Mouse (Mus musculus) testis, postnatal 14 days (tissue): ENCODE data around the gene Tmem69.
A peak's percentile ranks its signal among the peaks of the same experiment; 100 is the strongest.

Source experiments
- DNase-seq: peaks from one replicate; pipeline ENCODE4 v3.0.0; 2021; ENCODE audit warnings: low spot score

The Tmem69 gene

DNA sequence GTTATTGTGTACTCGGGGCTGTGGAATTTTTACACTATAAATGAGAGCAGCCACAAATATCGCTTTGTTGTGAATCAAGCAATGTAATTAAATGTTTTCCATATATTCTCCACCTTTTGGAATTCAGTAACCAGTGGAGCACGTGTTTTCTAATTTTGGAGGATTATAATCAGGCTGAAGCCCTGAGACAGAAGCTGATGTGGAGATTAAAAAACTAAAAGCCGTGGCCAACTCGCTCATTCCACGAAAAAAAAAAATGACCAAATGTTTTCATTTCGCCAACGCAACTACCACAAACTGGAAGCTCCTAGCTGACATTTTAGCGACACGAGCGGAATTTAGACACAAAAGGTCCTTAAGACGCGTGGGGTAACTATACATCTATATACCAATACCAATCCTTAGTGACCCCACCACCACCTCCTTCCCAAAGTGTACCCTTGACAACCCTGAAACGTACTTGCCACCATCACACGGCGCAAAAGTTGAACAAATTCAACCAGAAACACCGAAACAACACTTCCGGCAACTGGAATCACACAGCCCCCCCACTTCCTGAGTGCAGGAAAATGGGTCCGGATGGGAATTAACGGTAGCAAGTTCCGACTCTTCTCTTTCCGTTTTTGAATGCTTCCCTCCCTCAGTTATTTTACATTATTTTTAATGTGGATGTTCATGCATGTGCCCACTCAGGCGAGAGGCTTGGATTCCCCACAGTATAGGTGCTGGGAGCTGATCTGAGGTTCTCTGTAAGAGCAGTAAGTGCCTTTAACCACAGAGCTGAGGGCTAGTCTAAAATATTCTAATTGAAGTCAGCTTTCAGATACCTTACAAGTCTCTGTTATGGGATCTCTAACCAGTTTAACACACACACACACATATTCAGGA lies at the start of gene Tmem69:
Tmem69 (minus strand) TSS at position 524 of the 888 bp plus-strand sequence.
- DNase-seq, result peak; percentile 76

DNA sequence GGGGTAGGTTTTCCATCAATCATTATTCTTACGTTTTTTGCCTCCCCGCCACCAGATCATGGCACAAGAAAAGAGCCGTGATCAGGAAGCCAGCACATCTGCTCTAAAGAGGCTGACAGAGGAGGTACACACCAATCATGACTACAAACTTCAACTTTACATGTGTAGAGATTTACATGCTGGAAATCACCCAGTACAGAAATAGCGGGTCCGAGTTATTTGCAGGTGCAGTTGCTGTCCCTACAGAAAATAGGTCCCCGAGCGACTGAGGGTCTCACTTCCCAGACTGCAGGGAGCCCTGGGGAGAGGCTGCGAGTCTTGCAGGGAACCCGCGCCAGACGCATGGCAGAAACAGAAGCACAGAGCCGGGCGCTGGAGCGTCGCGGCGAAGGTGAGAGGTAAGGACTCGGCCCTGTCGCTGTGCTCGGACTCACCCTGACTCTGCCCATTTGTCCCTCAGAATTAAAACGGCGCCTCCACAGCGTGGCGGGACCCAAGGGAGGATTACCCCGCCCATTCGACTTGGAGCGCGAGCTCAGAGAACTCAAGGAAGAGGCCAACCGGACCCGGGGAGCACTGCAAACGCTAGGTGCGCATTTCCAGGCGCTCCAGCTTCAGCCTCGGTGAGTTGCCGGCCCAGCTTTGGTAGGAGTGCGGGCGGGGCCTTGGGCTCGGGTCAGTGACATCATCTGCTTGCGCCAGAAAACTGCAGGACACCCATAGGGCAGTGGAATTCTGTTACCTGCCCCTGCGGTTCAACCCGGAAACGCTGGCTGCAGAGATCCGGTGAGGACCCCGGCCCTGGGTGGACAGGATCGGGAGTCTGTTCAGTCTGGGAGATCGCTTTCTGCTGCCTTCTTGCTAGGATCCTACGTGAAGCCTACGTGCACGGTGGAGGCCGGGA lies 41.5 kb upstream of the Tmem69 start:
- DNase-seq, result peak; percentile 89

DNA sequence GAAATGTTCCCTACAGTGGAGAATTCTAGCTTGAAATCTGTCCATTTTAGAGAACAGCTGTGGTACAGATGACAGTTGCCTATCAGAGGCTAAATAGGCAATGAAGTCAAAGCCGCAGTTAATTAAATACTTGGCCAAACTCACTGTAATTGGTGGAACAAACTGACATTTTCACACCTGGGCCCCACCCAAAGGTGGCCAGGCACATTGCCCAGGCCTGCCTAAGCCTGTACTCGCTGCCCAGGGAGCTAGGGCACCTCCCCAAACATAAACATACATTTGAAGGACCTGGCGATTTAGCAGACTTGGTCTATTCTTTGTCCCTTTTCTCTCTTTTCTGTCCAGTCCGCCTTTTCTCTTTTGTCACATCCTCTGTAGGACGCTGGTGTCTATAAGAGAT lies 40.6 kb upstream of the Tmem69 start, which contains the start of gene Ccdc17:
Ccdc17 (plus strand) TSS at position 276 of the 400 bp plus-strand sequence.
- no peak for DNase-seq

DNA sequence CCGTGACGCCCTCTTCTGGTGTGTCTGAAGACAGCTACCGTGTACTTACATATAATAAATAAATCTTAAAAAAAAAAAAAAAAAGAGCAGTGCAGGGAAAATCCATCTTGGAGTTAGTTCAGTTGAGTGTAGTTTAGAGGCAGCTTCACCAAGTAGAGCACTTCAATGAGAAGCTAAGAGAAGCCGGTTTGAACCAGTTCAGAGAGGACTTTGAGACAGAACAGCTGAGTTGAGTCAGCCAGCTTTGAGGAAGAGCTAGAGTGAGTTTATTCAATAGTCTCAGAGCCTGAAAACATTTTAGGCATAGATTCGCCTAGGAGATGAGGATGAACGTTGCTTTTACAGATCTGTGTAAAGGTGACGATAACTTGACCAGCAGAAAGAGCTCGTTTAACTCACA lies 40.1 kb upstream of the Tmem69 start:
- DNase-seq, result no peak

DNA sequence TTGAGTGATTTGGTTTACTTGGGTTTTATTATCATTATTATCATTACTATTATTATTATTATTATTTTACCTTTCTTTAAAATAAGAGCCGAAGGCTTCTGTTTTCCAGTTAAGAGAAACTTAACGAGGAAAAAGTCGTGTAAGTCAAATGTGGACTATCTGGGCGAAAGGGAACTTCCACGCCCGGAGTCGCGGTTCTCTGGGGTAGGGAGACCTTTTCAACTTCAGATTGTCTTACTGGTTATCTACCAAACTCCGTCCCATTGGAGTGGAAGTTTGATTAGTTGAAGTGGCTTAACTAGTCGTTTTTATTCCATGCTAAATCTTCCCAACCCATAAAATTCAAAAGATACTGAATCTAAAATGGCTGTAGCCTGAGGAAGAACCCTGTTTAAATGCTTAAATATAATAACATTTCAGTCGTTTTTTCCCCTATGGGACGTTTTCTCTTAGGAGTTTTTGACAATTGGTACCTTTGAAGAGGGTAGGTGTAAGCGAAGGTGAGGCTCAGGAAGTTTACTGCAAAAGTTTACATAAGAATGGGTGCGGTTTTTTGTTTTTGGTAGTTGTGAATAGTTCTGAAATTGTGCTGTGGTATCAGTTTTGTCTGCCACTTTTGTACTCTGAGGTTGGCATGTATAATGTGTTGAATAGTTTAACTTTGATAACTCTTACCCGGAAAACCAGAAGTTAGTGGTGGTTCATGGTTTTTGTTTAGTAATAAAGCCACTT lies 2.6 kb upstream of the Tmem69 start:
- DNase-seq, result peak; percentile 19

DNA sequence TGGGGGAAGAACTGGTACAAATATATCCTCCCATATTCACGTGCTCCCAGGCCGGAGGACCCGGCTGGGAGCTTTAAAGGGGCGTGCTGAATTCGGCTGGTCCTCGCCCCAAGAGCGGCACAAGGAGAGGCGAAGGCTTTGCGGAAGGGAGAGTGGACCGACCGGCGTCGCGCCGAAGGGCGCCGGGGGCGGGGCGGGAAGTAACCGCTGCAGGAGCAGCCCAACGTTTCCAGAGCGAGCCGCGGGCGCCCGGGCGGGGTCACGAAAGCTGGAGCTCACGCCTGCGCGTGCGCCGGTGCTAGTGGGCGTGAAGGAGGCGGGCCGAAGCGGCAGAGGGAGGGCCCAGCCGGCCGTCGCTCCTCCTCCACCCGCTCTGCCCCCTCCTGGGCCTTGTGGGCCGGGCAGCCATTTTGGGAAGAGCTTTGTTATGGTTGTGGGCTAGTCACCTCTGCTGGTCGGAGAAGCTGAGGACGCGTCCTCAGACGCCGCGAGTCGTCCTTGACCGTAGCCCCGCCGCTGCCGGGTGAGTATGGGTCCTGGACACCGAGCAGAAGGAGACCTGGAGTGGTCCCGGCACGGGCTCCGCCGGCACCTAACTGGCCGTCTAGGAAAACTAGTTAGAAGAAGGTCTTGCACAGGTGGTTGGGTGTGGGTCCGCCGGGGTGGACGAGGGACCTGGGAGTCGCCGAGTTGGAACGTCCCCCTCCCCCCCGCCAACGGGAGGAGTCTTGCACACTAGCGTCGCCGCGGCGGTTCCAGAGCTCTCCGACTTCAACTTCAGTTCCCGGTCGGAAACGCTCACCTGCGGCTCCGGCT lies 1.8 kb upstream of the Tmem69 start, which contains the start of gene Gpbp1l1:
Gpbp1l1 (plus strand) TSS at position 353 of the 816 bp plus-strand sequence.
- DNase-seq, result peak; percentile 98

DNA sequence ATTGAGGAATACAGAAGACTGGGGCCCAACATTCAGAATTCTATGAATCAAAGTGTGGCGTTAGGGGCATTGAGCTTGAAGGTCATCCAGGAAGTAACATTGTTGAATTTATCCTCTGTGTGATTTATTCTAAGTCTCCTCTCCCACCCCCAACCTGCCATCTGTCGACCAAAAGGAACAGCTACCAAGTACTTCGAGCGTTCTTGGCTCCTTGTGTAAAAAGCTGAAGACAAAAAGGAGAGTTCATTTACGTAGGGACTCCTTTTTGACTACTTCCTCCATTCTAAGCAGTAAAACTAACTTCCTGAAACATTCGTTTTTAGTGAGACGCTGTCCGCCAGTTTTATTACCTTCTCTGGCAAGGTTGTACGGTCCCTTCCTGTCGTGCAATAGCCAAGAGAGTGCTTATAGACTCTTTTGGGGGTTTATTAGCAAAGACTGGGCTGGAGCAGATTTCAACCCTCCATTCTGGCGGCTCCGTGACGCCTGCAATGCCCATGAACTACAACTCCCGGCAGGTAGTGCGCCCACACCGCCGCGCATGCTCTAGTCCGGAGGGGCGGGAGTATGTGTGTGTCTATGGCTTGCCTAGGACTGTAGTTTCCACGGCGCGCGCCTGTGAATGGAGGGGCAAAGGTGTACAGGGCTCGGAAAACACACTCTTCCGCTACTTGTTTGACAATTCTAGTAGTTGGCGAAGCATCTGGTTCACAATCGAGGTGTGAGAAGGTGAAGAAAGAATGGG lies 997 bp upstream of the Tmem69 start:
- DNase-seq, result peak; percentile 95

DNA sequence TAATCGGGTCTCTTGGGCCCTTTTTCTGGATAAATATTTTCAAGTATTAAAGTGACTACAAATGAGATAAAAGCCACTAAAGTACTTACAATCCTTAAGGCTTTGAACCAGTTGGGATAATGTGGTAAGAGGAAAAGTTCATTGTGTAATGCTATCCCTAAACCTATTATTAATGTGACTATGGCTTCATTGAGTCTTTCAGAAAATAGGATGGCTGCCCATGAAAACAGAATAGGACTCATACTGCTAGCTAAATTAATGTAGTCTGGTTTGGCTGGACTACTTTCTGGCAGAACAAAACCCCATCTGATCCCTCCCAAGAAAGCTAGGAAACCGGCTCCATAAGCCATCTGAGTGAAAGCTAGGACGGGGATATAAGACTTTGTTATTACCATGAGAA lies 2.7 kb downstream of the Tmem69 start:
- DNase-seq, result no peak

DNA sequence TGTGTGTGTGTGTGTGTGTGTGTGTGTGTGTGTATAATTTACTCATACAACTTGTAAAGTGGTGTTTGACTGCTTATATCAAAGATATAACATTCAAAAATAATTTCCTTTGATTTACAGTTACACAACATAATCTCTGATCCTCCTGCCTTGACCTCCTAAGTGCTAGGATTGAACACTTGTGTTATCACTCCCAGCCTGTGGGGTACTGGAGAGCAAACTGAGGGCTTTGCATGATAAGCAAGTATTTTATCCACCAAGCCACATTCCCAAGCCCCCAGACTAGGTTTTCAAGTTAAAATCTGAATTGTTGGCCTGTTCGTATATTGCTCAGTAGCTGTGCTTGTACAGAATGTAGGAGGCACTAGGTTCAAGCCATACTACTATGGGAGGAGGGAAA lies 5.3 kb downstream of the Tmem69 start:
- no peak for DNase-seq

DNA sequence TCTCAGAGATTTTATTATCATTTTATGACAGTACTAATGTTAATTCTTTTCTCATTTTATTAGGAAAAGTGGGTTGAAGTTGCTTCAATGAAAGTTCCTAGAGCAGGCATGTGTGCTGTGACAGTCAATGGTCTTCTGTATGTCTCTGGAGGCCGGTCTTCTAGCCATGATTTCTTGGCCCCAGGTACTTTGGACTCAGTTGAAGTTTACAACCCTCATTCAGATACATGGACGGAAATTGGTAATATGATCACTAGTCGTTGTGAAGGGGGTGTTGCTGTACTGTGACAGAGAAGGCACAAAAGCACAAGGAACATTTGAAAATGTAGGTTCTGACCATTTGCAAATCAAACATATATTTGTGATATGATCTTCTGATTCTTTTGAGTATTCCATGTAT lies 18.0 kb downstream of the Tmem69 start:
- DNase-seq, result no peak

DNA sequence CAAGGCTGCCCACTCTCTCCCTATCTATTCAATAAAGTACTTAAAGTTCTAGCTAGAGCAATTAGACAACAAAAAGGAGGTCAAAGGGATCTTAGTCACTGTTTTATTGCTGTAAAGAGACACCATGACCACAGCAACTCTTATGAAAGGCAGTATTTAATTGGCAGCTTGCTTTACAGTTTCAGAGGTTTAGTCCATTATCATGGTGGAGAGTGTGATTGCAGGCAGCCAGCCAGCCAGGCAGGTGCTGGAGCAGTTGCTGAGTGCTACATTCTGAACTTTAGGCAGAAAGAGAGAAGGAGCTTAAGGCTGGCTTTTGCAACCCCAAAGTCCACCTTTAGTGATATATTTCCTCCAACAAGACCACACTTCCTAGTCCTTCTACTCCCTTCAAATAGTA lies 19.4 kb downstream of the Tmem69 start:
- no peak for DNase-seq

DNA sequence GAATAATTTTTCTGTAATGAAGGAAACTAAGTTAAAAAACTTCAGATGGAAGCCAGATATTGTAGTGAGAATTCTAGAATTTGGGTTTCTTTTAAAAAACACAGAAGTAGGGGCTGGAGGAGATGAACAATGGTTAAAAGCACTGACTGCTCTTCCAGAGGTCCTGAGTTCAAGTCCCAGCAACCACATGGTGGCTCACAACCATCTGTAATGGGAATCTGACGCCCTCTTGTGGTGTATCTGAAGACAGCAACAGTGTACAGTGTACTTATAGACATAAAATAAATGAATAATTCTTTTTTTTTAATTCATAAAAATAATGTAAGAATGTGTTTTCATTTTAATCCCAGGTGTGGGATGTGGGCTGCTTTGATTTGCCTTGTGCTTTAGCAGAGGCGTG lies 24.6 kb downstream of the Tmem69 start:
- DNase-seq, result no peak

DNA sequence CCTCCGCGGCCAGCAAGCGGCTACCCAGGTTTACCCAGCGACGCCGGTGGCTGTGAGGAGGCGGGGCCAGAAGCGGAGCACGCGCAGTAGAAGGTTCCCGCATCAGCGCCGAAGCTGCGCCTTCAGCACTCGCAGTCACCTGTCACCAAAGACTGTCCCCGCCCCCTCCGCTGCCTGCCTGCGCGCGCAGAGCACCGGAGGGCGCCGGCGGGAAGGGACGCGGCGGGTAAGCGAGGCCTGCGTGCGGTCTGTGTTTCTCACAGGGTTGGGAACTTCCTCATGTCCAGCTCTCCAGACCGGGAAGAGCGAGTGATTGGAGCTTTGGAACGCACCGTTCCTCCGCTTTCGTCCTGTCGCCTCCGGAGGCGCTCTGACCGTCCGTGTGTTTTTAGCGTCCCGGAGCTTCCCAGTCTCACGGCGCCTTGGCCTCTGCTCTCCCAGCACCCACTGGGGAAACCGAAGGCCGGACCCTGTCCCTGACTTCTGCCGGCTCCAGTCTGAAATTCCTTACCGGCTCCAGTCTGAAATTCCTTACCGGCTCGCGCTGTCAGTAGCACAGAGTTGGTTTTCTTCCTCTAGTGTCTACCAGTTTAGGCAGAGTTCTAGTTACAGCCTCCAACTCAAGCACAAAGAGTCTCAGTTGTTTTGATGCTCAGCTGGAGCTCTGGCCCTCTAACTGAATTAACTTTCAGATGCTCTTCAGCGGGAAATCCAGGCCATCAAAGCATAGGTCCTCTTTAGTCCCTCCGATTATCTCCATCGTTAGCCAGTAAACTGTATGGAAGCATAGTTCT lies 48.1 kb downstream of the Tmem69 start, which contains the start of gene Ipp:
Ipp (plus strand) TSS at position 125 of the 794 bp plus-strand sequence.
- DNase-seq, result peak; percentile 94

DNA sequence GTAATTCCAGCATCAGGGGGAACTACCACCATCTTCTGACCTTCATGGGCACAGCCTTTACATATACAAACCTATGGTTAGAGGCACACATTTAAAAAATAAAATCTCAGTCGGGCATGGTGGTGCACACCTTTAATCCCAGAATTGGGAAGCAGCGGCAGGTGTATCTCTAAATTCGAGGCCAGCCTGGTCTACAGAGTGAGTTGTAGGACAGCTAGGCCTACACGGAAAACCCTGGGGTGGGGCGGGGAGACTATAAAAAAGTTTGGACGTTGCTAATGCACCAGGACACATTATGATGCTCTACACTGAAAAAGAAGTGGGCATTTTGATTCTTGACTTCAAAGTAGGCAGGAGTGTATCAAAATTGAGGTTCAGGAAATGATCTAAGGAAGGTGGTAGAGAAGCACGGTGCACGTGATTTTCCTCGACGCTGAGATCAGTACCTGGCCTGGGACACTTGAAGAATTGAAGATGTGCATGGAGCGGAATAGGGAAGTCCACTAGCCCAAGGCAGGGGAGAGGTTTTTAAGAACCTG lies 48.8 kb downstream of the Tmem69 start:
- no peak for DNase-seq
